Mouse (Mus musculus) embryonic facial prominence, embryonic 11.5 days (tissue): Measurements from ENCODE around the gene Lztfl1. TPM values are rescaled to one million over a fixed set of nuclear protein-coding genes. Genes with fewer than 3 reads are reported as not detected.
"Not testable (repeated sequence)": the region's sequence is repeated elsewhere in the genome, so short reads cannot be mapped to it uniquely, and the experiment has no call there.

Experiments
- ATAC-seq: fragments of 200-750 bp; cut with Nextera tagmentation; replicated peaks from 2 replicates; pipeline ENCODE4 v1.8.0; 2017; ENCODE audit warnings: low read depth; ENCODE audit not compliant: insufficient number of reproducible peaks, low FRiP score, low TSS enrichment
- DNase-seq: peaks from one replicate; pipeline ENCODE4 v3.0.0-alpha.2; 2015; ENCODE audit warnings: low spot score
- H3K27ac ChIP-seq: fragments of 300-500 bp; sonication (generic); replicated peaks from 2 replicates; pipeline ENCODE4 v1.5.1; 2014; ENCODE audit warnings: mild to moderate bottlenecking, low read depth, low read length, control low read depth
- H3K27me3 ChIP-seq: fragments of 300-500 bp; sonication (generic); 2 replicates; pipeline ENCODE4 v1.6.1; 2014; ENCODE audit warnings: mild to moderate bottlenecking, low read length, moderate library complexity, mixed read lengths; ENCODE audit not compliant: control insufficient read depth, insufficient read depth
- H3K36me3 ChIP-seq: fragments of 300-500 bp; sonication (generic); replicated peaks from 2 replicates; pipeline ENCODE4 v1.6.1; 2014; ENCODE audit warnings: low read depth, mild to moderate bottlenecking, low read length, moderate library complexity, mixed read lengths; ENCODE audit not compliant: control insufficient read depth, insufficient read depth
- H3K4me1 ChIP-seq: fragments of 300-500 bp; sonication (generic); 2 replicates; pipeline ENCODE4 v1.6.1; 2014; ENCODE audit warnings: low read length, mixed read lengths; ENCODE audit not compliant: control insufficient read depth, insufficient read depth
- H3K4me2 ChIP-seq: fragments of 300-500 bp; sonication (generic); 2 replicates; pipeline ENCODE4 v1.6.1; 2014; ENCODE audit warnings: low read depth, mild to moderate bottlenecking, control low read depth, low read length, moderate library complexity
- H3K4me3 ChIP-seq: fragments of 300-500 bp; sonication (generic); 2 replicates; pipeline ENCODE4 v1.5.1; 2014; ENCODE audit warnings: low read depth, low read length, control low read depth
- H3K9ac ChIP-seq: fragments of 300-500 bp; sonication (generic); replicated peaks from 2 replicates; pipeline ENCODE4 v1.6.1; 2014; ENCODE audit warnings: mild to moderate bottlenecking, control low read depth, low read length
- H3K9me3 ChIP-seq: fragments of 300-500 bp; sonication (generic); replicated peaks from 2 replicates; pipeline ENCODE4 v1.6.1; 2016; ENCODE audit warnings: mild to moderate bottlenecking, low read length, inconsistent platforms, mixed read lengths; ENCODE audit not compliant: control insufficient read depth
- WGBS: fragments of 180-500 bp; shearing (Covaris S2); extraction: QIAGEN DNeasy Blood & Tissue Kit; methylation state at CpG from one replicate; pipeline ENCODE4 v1.1.7; 2014; 5-methylcytosine and 5-hydroxymethylcytosine counted together
- polyA plus RNA-seq: library from polyadenylated mRNA; unstranded; fragments of >200 nt; fragmentation: Nextera tagmentation; extraction: Ambion mirVana; gene quantifications from 2 replicates; pipeline ENCODE4 v1.2.1, GENCODE M21; 2014

Lztfl1 gene
- polyA plus RNA-seq, 1 experiment from 2014 or later = 56.1 TPM

- ATAC-seq (no peak), DNase-seq (no peak)
- H3K9ac ChIP-seq = no peak overlapping the region
- no peak overlapping the region for H3K27ac ChIP-seq
- H3K4me2 ChIP-seq = no peak overlapping the region
- no peaks in the 10 kb centered on the region for H3K9me3 ChIP-seq
- WGBS = 83% methylated on average over 3 of the region's 3 CpGs
- no peak overlapping the region for H3K4me3 ChIP-seq
- no peaks in the 10 kb centered on the region for H3K4me1 ChIP-seq
- H3K36me3 ChIP-seq = no peaks in the 10 kb centered on the region
- H3K27me3 ChIP-seq = no peaks in the 10 kb centered on the region
Observed at GRCm38 (mm10) chr9:123756752-123757151, 39.3 kb upstream of the Lztfl1 start.

GRCm38 (mm10) chr9:123754333-123754732 lies 36.8 kb upstream of the Lztfl1 start:
- H3K36me3 ChIP-seq = no peaks in the 10 kb centered on the region
- no peaks in the 10 kb centered on the region for H3K27me3 ChIP-seq
- no peak overlapping the region for H3K9ac ChIP-seq
- H3K4me3 ChIP-seq = no peak overlapping the region
- no peak overlapping the region for H3K4me2 ChIP-seq
- no peak overlapping the region for H3K27ac ChIP-seq
- ATAC-seq (no peak), DNase-seq (no peak)
- 94% methylated on average over 4 of the region's 4 CpGs for WGBS
- H3K4me1 ChIP-seq = no peaks in the 10 kb centered on the region
- H3K9me3 ChIP-seq = no peaks in the 10 kb centered on the region

- H3K4me3 ChIP-seq, ATAC-seq, H3K9me3 ChIP-seq, H3K9ac ChIP-seq, H3K36me3 ChIP-seq, DNase-seq, H3K27me3 ChIP-seq, H3K4me1 ChIP-seq, H3K4me2 ChIP-seq, H3K27ac ChIP-seq: not testable (repeated sequence)
- 92% methylated on average over 7 of the region's 8 CpGs for WGBS
Observed at GRCm38 (mm10) chr9:123749687-123750086, 32.2 kb upstream of the Lztfl1 start.

- no peak overlapping the region for H3K9ac ChIP-seq
- no peaks in the 10 kb centered on the region for H3K36me3 ChIP-seq
- no peak for ATAC-seq
- H3K4me1 ChIP-seq = no peaks in the 10 kb centered on the region
- H3K27me3 ChIP-seq = no peaks in the 10 kb centered on the region
- H3K27ac ChIP-seq = no peak overlapping the region
- H3K4me2 ChIP-seq = no peak overlapping the region
- no peaks in the 10 kb centered on the region for H3K9me3 ChIP-seq
- WGBS = 84% methylated on average over 4 of the region's 4 CpGs
- no peak overlapping the region for H3K4me3 ChIP-seq
- DNase-seq = no peak
Observed at GRCm38 (mm10) chr9:123740799-123741198, 23.3 kb upstream of the Lztfl1 start.

- no peak for DNase-seq
- H3K4me3 ChIP-seq = no peak overlapping the region
- no peak overlapping the region for H3K9ac ChIP-seq
- H3K27ac ChIP-seq = no peak overlapping the region
- 59% methylated on average over 3 of the region's 3 CpGs for WGBS
- H3K9me3 ChIP-seq = no peaks in the 10 kb centered on the region
- no peaks in the 10 kb centered on the region for H3K27me3 ChIP-seq
- H3K36me3 ChIP-seq = no peaks in the 10 kb centered on the region
- no peak overlapping the region for H3K4me2 ChIP-seq
- no peak for ATAC-seq
- H3K4me1 ChIP-seq = no peaks in the 10 kb centered on the region
Observed at GRCm38 (mm10) chr9:123734133-123734532, 16.6 kb upstream of the Lztfl1 start.

- Histone ChIP-seq H3K9ac (no peak overlapping the region), H3K27ac (no peak overlapping the region), H3K27me3 (no peaks in the 10 kb centered on the region), H3K36me3 (no peaks in the 10 kb centered on the region), H3K9me3 (no peaks in the 10 kb centered on the region), H3K4me2 (no peak overlapping the region), H3K4me3 (no peak overlapping the region), H3K4me1 (no peaks in the 10 kb centered on the region)
- WGBS = 66% methylated on average over 3 of the region's 3 CpGs
- no peak for DNase-seq
- ATAC-seq = no peak
Observed at GRCm38 (mm10) chr9:123731271-123731670, 13.8 kb upstream of the Lztfl1 start.

- ATAC-seq (no peak), DNase-seq (no peak)
- WGBS = 71% methylated on average over 2 of the region's 2 CpGs
- no peaks in the 10 kb centered on the region for H3K27me3 ChIP-seq
- no peak overlapping the region for H3K4me2 ChIP-seq
- H3K4me1 ChIP-seq = no peaks in the 10 kb centered on the region
- no peaks in the 10 kb centered on the region for H3K36me3 ChIP-seq
- no peak overlapping the region for H3K4me3 ChIP-seq
- no peaks in the 10 kb centered on the region for H3K9me3 ChIP-seq
- no peak overlapping the region for H3K27ac ChIP-seq
- H3K9ac ChIP-seq = no peak overlapping the region
Observed at GRCm38 (mm10) chr9:123722737-123723493, 5.4 kb upstream of the Lztfl1 start.

GRCm38 (mm10) chr9:123716301-123716700 lies 1.2 kb downstream of the Lztfl1 start:
- ATAC-seq = no peak
- DNase-seq = no peak
- Histone ChIP-seq H3K4me3 (no peak overlapping the region), H3K9ac (no peak overlapping the region), H3K27ac (no peak overlapping the region), H3K4me1 (no peaks in the 10 kb centered on the region), H3K4me2 (no peak overlapping the region), H3K27me3 (no peaks in the 10 kb centered on the region), H3K9me3 (no peaks in the 10 kb centered on the region), H3K36me3 (no peaks in the 10 kb centered on the region)
- 72% methylated on average over 3 of the region's 3 CpGs for WGBS
